Mouse (Mus musculus) MEL (cell line): Measurements from ENCODE around the gene Pglyrp2. TPM values are rescaled to one million over a fixed set of nuclear protein-coding genes. Genes with fewer than 3 reads are reported as not detected.

Experiments used
- DNase-seq: peaks from one replicate; pipeline ENCODE4 v3.0.0; 2011; ENCODE audit warnings: low read depth, low spot score
- H3K27ac ChIP-seq: 2 replicates; pipeline ENCODE4 v1.5.1; 2012; ENCODE audit warnings: low read depth, mild to moderate bottlenecking, control low read depth, low read length, moderate library complexity; ENCODE audit not compliant: control insufficient read depth
- H3K27me3 ChIP-seq, 2 experiments: fragments of 150-350 bp in 1 of 2; sonication (generic) in 1 of 2; 2 replicates each; pipeline ENCODE4 v1.6.1; 2012; ENCODE audit warnings: low read length in 2 of 2, mild to moderate bottlenecking in 2 of 2, improper control_type of control experiment in 1 of 2, moderate library complexity in 1 of 2; ENCODE audit not compliant: insufficient read depth in 2 of 2, control insufficient read depth in 1 of 2
- H3K36me3 ChIP-seq, 2 experiments: 2 replicates each; pipeline ENCODE4 v1.6.1; 2012 to 2014; ENCODE audit warnings: low read length in 2 of 2, improper control_type of control experiment in 1 of 2, inconsistent platforms in 1 of 2, mild to moderate bottlenecking in 1 of 2; ENCODE audit not compliant: insufficient read depth in 2 of 2, control insufficient read depth in 1 of 2
- H3K4me1 ChIP-seq, 2 experiments: fragments of 150-350 bp in 1 of 2; sonication (generic) in 1 of 2; 2 replicates each; pipeline ENCODE4 v1.6.1; 2012; ENCODE audit warnings: low read length in 2 of 2, improper control_type of control experiment in 1 of 2, mild to moderate bottlenecking in 1 of 2; ENCODE audit not compliant: insufficient read depth in 2 of 2, control insufficient read depth in 1 of 2
- H3K4me3 ChIP-seq, 2 experiments: fragments of 150-350 bp in 1 of 2; sonication (generic) in 1 of 2; 2 replicates each; pipeline ENCODE4 v1.5.1; 2012; ENCODE audit warnings: low read depth in 2 of 2, low read length in 2 of 2, mild to moderate bottlenecking in 2 of 2, moderate library complexity in 2 of 2, control low read depth in 1 of 2, improper control_type of control experiment in 1 of 2; ENCODE audit not compliant: control insufficient read depth in 1 of 2, insufficient read depth in 1 of 2
- H3K79me2 ChIP-seq: 2 replicates; pipeline ENCODE4 v1.6.1; 2012; ENCODE audit warnings: mild to moderate bottlenecking, low read length, moderate library complexity; ENCODE audit not compliant: control insufficient read depth, poor library complexity, insufficient read depth
- H3K9ac ChIP-seq: 2 replicates; pipeline ENCODE4 v1.6.1; 2012; ENCODE audit warnings: low read depth, mild to moderate bottlenecking, control low read depth, low read length, moderate library complexity; ENCODE audit not compliant: control insufficient read depth, poor library complexity, severe bottlenecking
- H3K9me3 ChIP-seq: fragments of 150-350 bp; sonication (generic); replicated peaks from 2 replicates; pipeline ENCODE4 v1.6.1; 2012; ENCODE audit warnings: mild to moderate bottlenecking, low read length, improper control_type of control experiment, moderate library complexity; ENCODE audit not compliant: insufficient read depth
- BHLHE40 ChIP-seq: IDR thresholded peaks from 2 replicates; pipeline ENCODE4 v1.6.1; 2012; ENCODE audit warnings: low read depth, mild to moderate bottlenecking, inconsistent platforms, low read length, improper control_type of control experiment, borderline replicate concordance
- CHD1 ChIP-seq: IDR thresholded peaks from 2 replicates; pipeline ENCODE4 v1.6.1; 2012; ENCODE audit warnings: low read depth, mild to moderate bottlenecking, inconsistent platforms, low read length, improper control_type of control experiment
- CHD2 ChIP-seq: IDR thresholded peaks from 2 replicates; pipeline ENCODE4 v1.6.1; 2011; ENCODE audit warnings: low read length, improper control_type of control experiment
- CTCF ChIP-seq, 3 experiments: IDR thresholded peaks in 2 of 3; conservative IDR thresholded peaks in 1 of 3; 2 replicates each; pipeline ENCODE4 v1.5.1; 2011 to 2012; ENCODE audit warnings: low read length in 3 of 3, low read depth in 2 of 3, mild to moderate bottlenecking in 2 of 3, improper control_type of control experiment in 1 of 3, inconsistent platforms in 1 of 3, mixed read lengths in 1 of 3, moderate library complexity in 1 of 3; ENCODE audit not compliant: control insufficient read depth in 1 of 3, insufficient read depth in 1 of 3, poor library complexity in 1 of 3, severe bottlenecking in 1 of 3
- ELF1 ChIP-seq: IDR thresholded peaks from 2 replicates; pipeline ENCODE4 v1.6.1; 2014; ENCODE audit warnings: low read depth, mild to moderate bottlenecking, inconsistent platforms, low read length, improper control_type of control experiment, moderate library complexity
- EP300 ChIP-seq, 2 experiments: IDR thresholded peaks; 2 replicates each; pipeline ENCODE4 v1.6.1; 2011; ENCODE audit warnings: improper control_type of control experiment in 2 of 2, low read length in 2 of 2, low read depth in 1 of 2, mild to moderate bottlenecking in 1 of 2
- ETS1 ChIP-seq: IDR thresholded peaks from 2 replicates; pipeline ENCODE4 v1.6.1; 2012; ENCODE audit warnings: low read depth, mild to moderate bottlenecking, inconsistent platforms, low read length, improper control_type of control experiment, moderate library complexity
- GABPA ChIP-seq: IDR thresholded peaks from 2 replicates; pipeline ENCODE4 v1.6.1; 2012; ENCODE audit warnings: low read depth, mild to moderate bottlenecking, inconsistent platforms, low read length, improper control_type of control experiment, moderate library complexity
- GATA1 ChIP-seq: IDR thresholded peaks from 2 replicates; pipeline ENCODE4 v1.6.1; 2011; ENCODE audit warnings: low read depth, low read length, improper control_type of control experiment
- HCFC1 ChIP-seq: IDR thresholded peaks from 2 replicates; pipeline ENCODE4 v1.6.1; 2012; ENCODE audit warnings: low read depth, mild to moderate bottlenecking, inconsistent platforms, low read length, improper control_type of control experiment, moderate library complexity
- KAT2A ChIP-seq: conservative IDR thresholded peaks from 2 replicates; pipeline ENCODE4 v1.6.1; 2012; ENCODE audit warnings: low read depth, low read length, improper control_type of control experiment, inconsistent platforms
- MAFK ChIP-seq: IDR thresholded peaks from 2 replicates; pipeline ENCODE4 v1.6.1; 2011; ENCODE audit warnings: low read depth, mild to moderate bottlenecking, low read length, improper control_type of control experiment, borderline replicate concordance
- MAX ChIP-seq: IDR thresholded peaks from 2 replicates; pipeline ENCODE4 v1.6.1; 2011; ENCODE audit warnings: low read length, improper control_type of control experiment
- MAZ ChIP-seq: IDR thresholded peaks from 2 replicates; pipeline ENCODE4 v1.6.1; 2012; ENCODE audit warnings: low read depth, mild to moderate bottlenecking, inconsistent platforms, low read length, improper control_type of control experiment
- MXI1 ChIP-seq: IDR thresholded peaks from 2 replicates; pipeline ENCODE4 v1.6.1; 2011; ENCODE audit warnings: mild to moderate bottlenecking, low read depth, low read length, improper control_type of control experiment
- MYB ChIP-seq: IDR thresholded peaks from 2 replicates; pipeline ENCODE4 v1.6.1; 2011; ENCODE audit warnings: mild to moderate bottlenecking, low read depth, low read length, improper control_type of control experiment
- MYC ChIP-seq: IDR thresholded peaks from 2 replicates; pipeline ENCODE4 v1.6.1; 2011; ENCODE audit warnings: low read depth, mild to moderate bottlenecking, low read length, improper control_type of control experiment, moderate library complexity
- NELFE ChIP-seq: IDR thresholded peaks from 2 replicates; pipeline ENCODE4 v1.6.1; 2011; ENCODE audit warnings: low read depth, low read length, improper control_type of control experiment
- NRF1 ChIP-seq: IDR thresholded peaks from 2 replicates; pipeline ENCODE4 v1.6.1; 2014; ENCODE audit warnings: low read depth, mild to moderate bottlenecking, inconsistent platforms, low read length, improper control_type of control experiment, moderate library complexity; ENCODE audit not compliant: poor library complexity, insufficient read depth, severe bottlenecking
- POLR2A ChIP-seq, 2 experiments: IDR thresholded peaks; 2 replicates each; pipeline ENCODE4 v1.6.1; 2011 to 2012; ENCODE audit warnings: low read length in 2 of 2, mild to moderate bottlenecking in 2 of 2, control low read depth in 1 of 2, improper control_type of control experiment in 1 of 2, low read depth in 1 of 2, moderate library complexity in 1 of 2; ENCODE audit not compliant: control insufficient read depth in 1 of 2, insufficient read depth in 1 of 2, poor library complexity in 1 of 2
- POLR2AphosphoS2 ChIP-seq: IDR thresholded peaks from 2 replicates; pipeline ENCODE4 v1.6.1; 2011; ENCODE audit warnings: low read length, improper control_type of control experiment
- RAD21 ChIP-seq: IDR thresholded peaks from 2 replicates; pipeline ENCODE4 v1.6.1; 2011; ENCODE audit warnings: mild to moderate bottlenecking, low read depth, low read length, improper control_type of control experiment
- RCOR1 ChIP-seq: IDR thresholded peaks from 2 replicates; pipeline ENCODE4 v1.6.1; 2012; ENCODE audit warnings: low read depth, mild to moderate bottlenecking, inconsistent platforms, low read length, improper control_type of control experiment
- SIN3A ChIP-seq: IDR thresholded peaks from 2 replicates; pipeline ENCODE4 v1.6.1; 2012; ENCODE audit warnings: low read length, improper control_type of control experiment, inconsistent platforms
- TAL1 ChIP-seq: IDR thresholded peaks from 2 replicates; pipeline ENCODE4 v1.6.1; 2012; ENCODE audit warnings: mild to moderate bottlenecking, inconsistent platforms, low read length, moderate library complexity, mixed read lengths
- TBP ChIP-seq: IDR thresholded peaks from 2 replicates; pipeline ENCODE4 v1.8.0; 2011; ENCODE audit warnings: low read depth, low read length, improper control_type of control experiment
- TCF12 ChIP-seq: IDR thresholded peaks from 2 replicates; pipeline ENCODE4 v1.6.1; 2014; ENCODE audit warnings: low read depth, mild to moderate bottlenecking, inconsistent platforms, low read length, improper control_type of control experiment, moderate library complexity
- UBTF ChIP-seq: IDR thresholded peaks from 2 replicates; pipeline ENCODE4 v1.6.1; 2012; ENCODE audit warnings: low read depth, mild to moderate bottlenecking, inconsistent platforms, low read length, improper control_type of control experiment, moderate library complexity, borderline replicate concordance; ENCODE audit not compliant: insufficient read depth
- USF1 ChIP-seq: IDR thresholded peaks from 2 replicates; pipeline ENCODE4 v1.6.1; 2014; ENCODE audit warnings: low read depth, mild to moderate bottlenecking, inconsistent platforms, low read length, improper control_type of control experiment, moderate library complexity
- USF2 ChIP-seq, 2 experiments: IDR thresholded peaks; 2 replicates each; pipeline ENCODE4 v1.6.1; 2011 to 2012; ENCODE audit warnings: improper control_type of control experiment in 2 of 2, low read length in 2 of 2, borderline replicate concordance in 1 of 2, inconsistent platforms in 1 of 2, low read depth in 1 of 2, mild to moderate bottlenecking in 1 of 2; ENCODE audit not compliant: insufficient read depth in 1 of 2
- ZMIZ1 ChIP-seq: IDR thresholded peaks from 2 replicates; pipeline ENCODE4 v1.6.1; 2012; ENCODE audit warnings: low read depth, mild to moderate bottlenecking, inconsistent platforms, low read length, improper control_type of control experiment, moderate library complexity
- polyA plus RNA-seq, 2 experiments: library from polyadenylated mRNA; stranded (reverse) in 1 of 2; unstranded in 1 of 2; fragments of >175 nt in 1 of 2; fragments of >200 nt in 1 of 2; gene quantifications; 2 replicates each; pipeline versions ENCODE4 v1.2.1 to v1.2.4; 2012; ENCODE audit warnings: low replicate concordance in 2 of 2, low read depth in 1 of 2; ENCODE audit not compliant: insufficient read length in 2 of 2, insufficient read depth in 1 of 2, missing spikeins in 1 of 2
- total RNA-seq: library from RNA; depleted of rRNA; stranded (reverse); fragments of 300-350 nt; gene quantifications from 2 replicates; pipeline ENCODE4 v1.2.3, GENCODE M21; 2012

Gene Pglyrp2
- total and polyA plus RNA-seq, 3 experiments: 1.8 to 3.5 TPM; not detected in 1

DNA sequence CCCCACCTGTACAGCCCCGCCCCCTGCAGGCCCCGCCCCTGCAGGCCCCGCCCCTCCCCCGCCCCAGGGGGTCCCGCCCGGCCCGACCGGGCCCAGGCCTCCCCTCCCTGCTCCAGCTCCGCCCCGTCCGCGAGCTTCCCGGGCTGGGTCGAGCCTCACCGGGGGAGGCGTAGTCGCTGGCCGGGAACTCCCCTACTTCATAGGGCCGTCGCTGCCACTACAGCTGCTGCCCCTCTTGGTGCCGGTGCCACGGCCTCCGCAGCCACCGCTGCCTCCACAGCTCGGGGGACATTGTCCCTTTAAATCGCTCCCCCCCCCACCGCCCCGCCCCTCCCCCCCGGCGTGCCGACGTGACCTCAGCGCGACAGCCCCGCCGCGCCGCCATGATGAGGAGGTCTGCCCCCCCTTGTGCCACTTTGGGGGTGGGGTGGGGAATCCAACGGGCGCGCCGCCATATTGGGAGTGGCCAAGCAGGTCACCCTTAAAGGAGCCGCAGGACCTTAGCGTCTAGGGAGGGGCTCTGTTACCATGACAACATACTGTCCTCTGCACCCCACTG lies 34.8 kb downstream of the Pglyrp2 start, which contains the start of gene Wiz:
Wiz (minus strand) TSS at position 339 of the 559 bp plus-strand sequence.
- no peaks in the 10 kb centered on the region for H3K27me3 ChIP-seq
- H3K9ac ChIP-seq: peak within 1 kb of the TSS; percentile 97
- peak; percentile 93 for DNase-seq
- H3K27ac ChIP-seq: peak within 1 kb of the TSS; percentile 37; the same call in 1 of the 2 replicates
- H3K36me3 ChIP-seq: no peaks in the 10 kb centered on the region
- peaks cover 0 to 6% of the 10 kb centered on the region in 2 experiments; a peak in 1 of 4 replicates for H3K4me1 ChIP-seq
- H3K79me2 ChIP-seq: no peaks in the 10 kb centered on the region; the same call in 1 of the 2 replicates
- TF ChIP-seq MAZ: peak; percentile 99; the same call in 1 of the 2 replicates
- TF ChIP-seq RAD21: no peak
- TF ChIP-seq USF2 (IDR thresholded peaks at IDR 0.05; ENCODE audit: borderline replicate concordance in 1 of 2, insufficient read depth in 1 of 2, low read depth in 1 of 2, low read length in 2 of 2): no peak
- no peak for TF ChIP-seq TBP
- TF ChIP-seq TAL1: no peak
- no peak for TF ChIP-seq MYC
- TF ChIP-seq HCFC1: peak; percentile 94
- no peak for TF ChIP-seq ZMIZ1
- TF ChIP-seq CHD1: no peak
- no peak for TF ChIP-seq CTCF (IDR thresholded peaks at IDR 0.05 in 2 of 3, conservative IDR thresholded peaks at IDR 0.05 in 1 of 3; ENCODE audit: control insufficient read depth in 1 of 3, insufficient read depth in 1 of 3, low read depth in 2 of 3, low read length in 3 of 3, poor library complexity in 1 of 3, severe bottlenecking in 1 of 3)
- no peak for TF ChIP-seq USF1
- peak in 1 of 2 experiments; percentile 44; a peak in 2 of 4 replicates for TF ChIP-seq EP300 (IDR thresholded peaks at IDR 0.05; ENCODE audit: low read depth in 1 of 2, low read length in 2 of 2)
- TF ChIP-seq MXI1: peak; percentile 50
- no peak for TF ChIP-seq GATA1
- peak; percentile 62 for TF ChIP-seq CHD2
- TF ChIP-seq RCOR1: 0 out of 2 replicates have a peak, but pooled peaks have one; percentile 52
- no peak for TF ChIP-seq MAX
- TF ChIP-seq TCF12: peak; percentile 17; the same call in 1 of the 2 replicates
- no peak for TF ChIP-seq POLR2AphosphoS2
- TF ChIP-seq ETS1: peak; percentile 38; the same call in 1 of the 2 replicates
- TF ChIP-seq SIN3A: peak; percentile 96
- no peak for TF ChIP-seq MAFK
- peak in 1 of 2 experiments; percentile 44; a peak in 2 of 4 replicates for TF ChIP-seq POLR2A (IDR thresholded peaks at IDR 0.05; ENCODE audit: control insufficient read depth in 1 of 2, insufficient read depth in 1 of 2, low read depth in 1 of 2, low read length in 2 of 2, poor library complexity in 1 of 2)
- TF ChIP-seq BHLHE40: no peak
- TF ChIP-seq MYB: peak; percentile 55
- no peak for TF ChIP-seq GABPA
- peak; percentile 53; the same call in 1 of the 2 replicates for TF ChIP-seq NRF1
- no peak; the same call in 1 of the 2 replicates for TF ChIP-seq KAT2A
- TF ChIP-seq UBTF: no peak
- TF ChIP-seq NELFE: no peak
- peak; percentile 49; the same call in 1 of the 2 replicates for TF ChIP-seq ELF1
- H3K9me3 ChIP-seq: no peaks in the 10 kb centered on the region
- H3K4me3 ChIP-seq: peak within 1 kb of the TSS; percentile 96
